Mouse (Mus musculus) inflammation-experienced regulatory T-cells, adult 16 weeks (primary cell): ENCODE results near the gene Tbx15. TPM values are rescaled to one million over a fixed set of nuclear protein-coding genes. Genes with fewer than 3 reads are reported as not detected.

Experiments
- polyA plus RNA-seq: library from polyadenylated mRNA; unstranded; fragments of 100-300 nt; shearing (Covaris generic); gene quantifications from one replicate; pipeline ENCODE4 v1.2.1, GENCODE M21; 2017

Tbx15 gene
- not detected for polyA plus RNA-seq

DNA sequence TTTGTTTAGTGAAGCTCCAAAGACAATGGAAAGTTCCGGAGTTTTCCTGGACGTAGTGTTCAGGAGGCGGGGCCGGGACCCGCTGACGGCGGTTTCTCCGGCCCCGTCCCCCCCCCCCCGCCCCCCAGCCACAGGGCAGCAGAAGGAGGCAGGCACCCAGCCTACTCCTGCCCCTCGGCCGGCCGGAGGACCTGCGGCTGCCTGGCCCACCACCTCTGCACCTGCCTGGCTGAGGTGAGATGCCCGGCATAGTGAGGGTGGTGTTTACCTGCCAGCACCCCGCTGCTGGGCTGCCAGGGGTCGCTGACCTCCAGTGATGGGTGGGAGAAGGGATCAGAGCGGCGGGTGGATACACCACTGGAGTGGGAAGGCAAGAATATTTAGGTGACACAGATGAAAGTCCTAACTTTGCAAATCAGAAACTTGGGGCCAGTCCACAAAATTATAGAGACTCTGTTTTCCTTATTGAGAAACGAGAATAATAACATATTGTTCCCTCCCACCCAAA is at the start of gene Tbx15:
Gene Tbx15, plus strand, starts transcription at position 169 of the 508 bp plus-strand sequence.

Other genes starting within 250 kb of the Tbx15 start
- gene Wars2, start 99.3 kb upstream of the Tbx15 start, polyA plus RNA-seq: 9.1 TPM